Mouse (Mus musculus) layer of hippocampus, adult 6 months (tissue): ENCODE results near the gene Rassf5. TPM values are rescaled to one million over a fixed set of nuclear protein-coding genes. Genes with fewer than 3 reads are reported as not detected.

Experiments used
- long read RNA-seq, 2 experiments: library from polyadenylated mRNA; unstranded; transcript quantifications; one replicate each; pipeline ENCODE4 v2.0.0; 2019 to 2020
- polyA plus RNA-seq: library from polyadenylated mRNA; unstranded; fragments of <200 nt; fragmentation: Nextera tagmentation; gene quantifications from 2 replicates; pipeline ENCODE4 v1.2.3, GENCODE M21; 2021

The Rassf5 gene
- 7.6 and 8.0 TPM in 2 replicates for polyA plus RNA-seq
- long read RNA-seq, experiment 1, transcript Rassf5-202 (5 exons, 3,076 nt): major isoform, 5 of 16 reads
- long read RNA-seq, experiment 1, transcript Rassf5-201 (6 exons, 3,485 nt): major isoform, 5 of 16 reads
- long read RNA-seq, experiment 1, partial matches to known transcripts: 2 of 16 reads
- long read RNA-seq, experiment 1, other reads (novel, unspliced or antisense): 4 of 16 reads
- long read RNA-seq, experiment 2, transcript Rassf5-202 (5 exons, 3,076 nt): minor isoform, 8 of 131 reads
- long read RNA-seq, experiment 2, transcript Rassf5-201 (6 exons, 3,485 nt): major isoform, 107 of 131 reads
- long read RNA-seq, experiment 2, partial matches to known transcripts: 2 of 131 reads
- long read RNA-seq, experiment 2, other reads (novel, unspliced or antisense): 14 of 131 reads

GRCm38 (mm10) chr1:131245089-131245856, at the start of gene Rassf5:
Rassf5 (minus strand) TSS chr1:131245258.

GRCm38 (mm10) chr1:131279456-131279776, 34.4 kb upstream of the Rassf5 start, which contains the start of gene Ikbke:
Ikbke (minus strand) TSS chr1:131279606.

GRCm38 (mm10) chr1:131153018-131153629, 91.9 kb downstream of the Rassf5 start, which contains the start of gene Eif2d:
Eif2d (plus strand) TSS chr1:131153181.

GRCm38 (mm10) chr1:131138191-131139016, 106.7 kb downstream of the Rassf5 start, which contains the start of gene Dyrk3:
Dyrk3 (minus strand) TSS chr1:131138340.

Other genes with a start within 250 kb of the Rassf5 start
- gene Il10, start 225.4 kb downstream of the Rassf5 start, polyA plus RNA-seq: not detected in 2 replicates
- gene Mapkapk2, start 147.4 kb downstream of the Rassf5 start, polyA plus RNA-seq: 3.7 and 4.3 TPM in 2 replicates
- 9.5 TPM in 2 replicates for gene Dyrk3, start 106.9 kb downstream of the Rassf5 start, polyA plus RNA-seq
- gene Eif2d, start 92.1 kb downstream of the Rassf5 start, polyA plus RNA-seq: 13.7 and 14.3 TPM in 2 replicates
- gene Ikbke, start 34.3 kb upstream of the Rassf5 start, polyA plus RNA-seq: 0.08 TPM in 2 replicates